Mouse (Mus musculus): ENCODE data around the gene Wdtc1. TPM values are rescaled to one million over a fixed set of nuclear protein-coding genes. Genes with fewer than 3 reads are reported as not detected.

Gene Wdtc1
- polyA plus RNA-seq, 1 experiment from 2014 or later, result 21.8 TPM

GRCm38 (mm10) chr4:133269596-133269995 lies 83.7 kb downstream of the Wdtc1 start:
- Histone ChIP-seq H3K4me2 (replicated peaks) (no peak overlapping the region), H3K36me3 (peaks cover 64% of the 10 kb centered on the region), H3K9me3 (0 out of 2 replicates have a peak, but pooled peaks cover 1% of the 10 kb centered on the region), H3K4me1 (replicated peaks) (no peaks in the 10 kb centered on the region), H3K27me3 (no peaks in the 10 kb centered on the region), H3K9ac (replicated peaks) (no peak overlapping the region), H3K4me3 (replicated peaks) (no peak overlapping the region), H3K27ac (no peak overlapping the region)
- ATAC-seq, result no peak
- WGBS, result 95% methylated on average over 3 of the region's 3 CpGs

GRCm38 (mm10) chr4:133268931-133269330 lies 84.3 kb downstream of the Wdtc1 start:
- no peak overlapping the region for H3K4me3 ChIP-seq (replicated peaks)
- H3K27ac ChIP-seq, result no peak overlapping the region
- 0 out of 2 replicates have a peak, but pooled peaks cover 7% of the 10 kb centered on the region for H3K9me3 ChIP-seq
- no peaks in the 10 kb centered on the region for H3K4me1 ChIP-seq (replicated peaks)
- no peak overlapping the region for H3K9ac ChIP-seq (replicated peaks)
- no peak for ATAC-seq
- H3K27me3 ChIP-seq, result no peaks in the 10 kb centered on the region
- peaks cover 71% of the 10 kb centered on the region for H3K36me3 ChIP-seq
- 95% methylated on average over 3 of the region's 3 CpGs for WGBS
- no peak overlapping the region for H3K4me2 ChIP-seq (replicated peaks)

GRCm38 (mm10) chr4:133266248-133266880 lies 86.9 kb downstream of the Wdtc1 start:
- no peak overlapping the region for H3K9ac ChIP-seq (replicated peaks)
- H3K9me3 ChIP-seq, result 0 out of 2 replicates have a peak, but pooled peaks cover 7% of the 10 kb centered on the region
- no peak overlapping the region for H3K4me2 ChIP-seq (replicated peaks)
- no peaks in the 10 kb centered on the region for H3K27me3 ChIP-seq
- H3K27ac ChIP-seq, result no peak overlapping the region
- H3K36me3 ChIP-seq, result peaks cover 81% of the 10 kb centered on the region
- 96% methylated on average over 12 of the region's 12 CpGs for WGBS
- ATAC-seq, result no peak
- no peaks in the 10 kb centered on the region for H3K4me1 ChIP-seq (replicated peaks)
- no peak overlapping the region for H3K4me3 ChIP-seq (replicated peaks)

DNA sequence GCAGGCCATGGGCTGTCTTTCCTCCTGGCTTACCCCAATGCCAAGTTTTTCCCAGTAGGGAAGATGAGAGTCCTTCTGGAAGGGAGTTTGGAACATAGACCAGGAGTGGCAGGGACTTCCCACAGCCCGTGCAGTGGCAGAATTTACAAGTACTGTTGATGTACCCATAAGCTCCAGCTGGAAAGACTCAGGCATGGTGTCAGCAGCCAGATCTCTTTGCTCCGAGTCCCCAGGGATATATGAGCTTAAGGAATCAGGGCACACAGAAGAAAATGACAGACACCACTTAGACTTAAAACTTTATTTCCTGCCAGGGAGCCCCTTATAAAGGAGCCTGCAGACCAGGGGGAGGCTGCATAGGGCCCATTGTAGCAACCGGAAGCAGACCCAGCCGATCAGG lies 87.5 kb downstream of the Wdtc1 start:
- Histone ChIP-seq H3K4me1 (replicated peaks) (no peaks in the 10 kb centered on the region), H3K4me2 (replicated peaks) (no peak overlapping the region), H3K27me3 (no peaks in the 10 kb centered on the region), H3K9ac (replicated peaks) (no peak overlapping the region), H3K4me3 (replicated peaks) (no peak overlapping the region), H3K27ac (no peak overlapping the region), H3K9me3 (0 out of 2 replicates have a peak, but pooled peaks cover 7% of the 10 kb centered on the region), H3K36me3 (peaks cover 77% of the 10 kb centered on the region)
- no peak for ATAC-seq
- WGBS, result 95% methylated on average over 4 of the region's 4 CpGs

GRCm38 (mm10) chr4:133265297-133265696 lies 88.0 kb downstream of the Wdtc1 start:
- no peak overlapping the region for H3K9ac ChIP-seq (replicated peaks)
- WGBS, result 96% methylated on average over 3 of the region's 3 CpGs
- H3K27ac ChIP-seq, result no peak overlapping the region
- no peak for ATAC-seq
- H3K4me2 ChIP-seq (replicated peaks), result no peak overlapping the region
- no peaks in the 10 kb centered on the region for H3K4me1 ChIP-seq (replicated peaks)
- H3K9me3 ChIP-seq, result 0 out of 2 replicates have a peak, but pooled peaks cover 7% of the 10 kb centered on the region
- H3K27me3 ChIP-seq, result no peaks in the 10 kb centered on the region
- H3K4me3 ChIP-seq (replicated peaks), result no peak overlapping the region
- H3K36me3 ChIP-seq, result peaks cover 74% of the 10 kb centered on the region

- no peak overlapping the region for H3K4me2 ChIP-seq (replicated peaks)
- H3K9me3 ChIP-seq, result 0 out of 2 replicates have a peak, but pooled peaks cover 7% of the 10 kb centered on the region
- no peak overlapping the region for H3K9ac ChIP-seq (replicated peaks)
- H3K27me3 ChIP-seq, result no peaks in the 10 kb centered on the region
- no peak overlapping the region for H3K4me3 ChIP-seq (replicated peaks)
- no peak for ATAC-seq
- peaks cover 67% of the 10 kb centered on the region for H3K36me3 ChIP-seq
- 100% methylated on average over 2 of the region's 2 CpGs for WGBS
- H3K27ac ChIP-seq, result no peak overlapping the region
- no peaks in the 10 kb centered on the region for H3K4me1 ChIP-seq (replicated peaks)
These were observed 88.7 kb downstream of the Wdtc1 start for GRCm38 (mm10) chr4:133264559-133264958.

- H3K36me3 ChIP-seq, result peaks cover 59% of the 10 kb centered on the region
- WGBS, result 98% methylated on average over 5 of the region's 5 CpGs
- 0 out of 2 replicates have a peak, but pooled peaks cover 7% of the 10 kb centered on the region for H3K9me3 ChIP-seq
- H3K4me1 ChIP-seq (replicated peaks), result no peaks in the 10 kb centered on the region
- no peak overlapping the region for H3K27ac ChIP-seq
- H3K4me2 ChIP-seq (replicated peaks), result no peak overlapping the region
- H3K9ac ChIP-seq (replicated peaks), result no peak overlapping the region
- ATAC-seq, result no peak
- H3K4me3 ChIP-seq (replicated peaks), result no peak overlapping the region
- no peaks in the 10 kb centered on the region for H3K27me3 ChIP-seq
These were observed 89.5 kb downstream of the Wdtc1 start for GRCm38 (mm10) chr4:133263756-133264155.

- H3K9ac ChIP-seq (replicated peaks), result no peak within 1 kb of the TSS
- no peak for ATAC-seq
- WGBS, result 44% methylated on average over 7 of the region's 7 CpGs
These were observed 90.4 kb downstream of the Wdtc1 start, which contains the start of gene Sytl1 for GRCm38 (mm10) chr4:133262882-133263281. Gene Sytl1 (minus strand): TSS chr4:133263113.

DNA sequence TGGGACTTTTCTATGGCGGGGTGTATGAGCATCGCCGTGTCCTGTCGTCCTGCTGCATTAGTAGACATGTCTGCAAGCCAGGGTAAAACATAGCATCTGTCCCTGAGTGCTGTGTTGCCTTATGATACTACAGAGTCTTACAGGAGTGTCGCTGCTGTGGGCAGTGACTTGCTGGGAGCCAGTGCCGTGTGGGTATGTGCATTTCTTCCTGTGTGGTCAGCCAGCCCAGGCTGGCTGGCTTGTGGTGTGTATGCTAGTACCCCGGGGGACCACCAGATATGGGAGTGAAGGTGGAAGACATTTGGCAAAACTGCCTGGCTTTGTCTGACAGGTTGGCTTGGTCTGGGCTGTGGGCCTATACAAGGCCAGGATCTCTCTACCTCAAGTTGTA lies 90.9 kb downstream of the Wdtc1 start:
- Histone ChIP-seq H3K27me3 (peaks cover 8% of the 10 kb centered on the region), H3K4me3 (replicated peaks) (no peak overlapping the region), H3K9ac (replicated peaks) (no peak overlapping the region), H3K9me3 (0 out of 2 replicates have a peak, but pooled peaks cover 7% of the 10 kb centered on the region), H3K27ac (no peak overlapping the region), H3K36me3 (peaks cover 45% of the 10 kb centered on the region), H3K4me1 (replicated peaks) (no peaks in the 10 kb centered on the region), H3K4me2 (replicated peaks) (no peak overlapping the region)
- no peak for ATAC-seq
- 70% methylated on average over 7 of the region's 7 CpGs for WGBS

More at GRCm38 (mm10) chr4:133262882-133263281, 90.4 kb downstream of the Wdtc1 start, which contains the start of gene Sytl1:
- H3K27me3 ChIP-seq, result 0 out of 2 replicates have a peak, but pooled peaks cover 3% of the 10 kb centered on the region
- no peaks in the 10 kb centered on the region for H3K4me1 ChIP-seq (replicated peaks)
- H3K27ac ChIP-seq, result no peak within 1 kb of the TSS
- no peak within 1 kb of the TSS for H3K4me3 ChIP-seq (replicated peaks)
- H3K9me3 ChIP-seq, result 0 out of 2 replicates have a peak, but pooled peaks cover 7% of the 10 kb centered on the region
- peaks cover 50% of the 10 kb centered on the region for H3K36me3 ChIP-seq
- H3K4me2 ChIP-seq (replicated peaks), result no peak within 1 kb of the TSS

- H3K4me2 ChIP-seq (replicated peaks), result no peak overlapping the region
- no peak for ATAC-seq
- H3K27me3 ChIP-seq, result peaks cover 13% of the 10 kb centered on the region
- no peaks in the 10 kb centered on the region for H3K4me1 ChIP-seq (replicated peaks)
- no peak overlapping the region for H3K27ac ChIP-seq
- WGBS, result 57% methylated on average over 10 of the region's 10 CpGs
- H3K9ac ChIP-seq (replicated peaks), result no peak overlapping the region
- H3K9me3 ChIP-seq, result 0 out of 2 replicates have a peak, but pooled peaks cover 7% of the 10 kb centered on the region
- H3K36me3 ChIP-seq, result peaks cover 39% of the 10 kb centered on the region
- no peak overlapping the region for H3K4me3 ChIP-seq (replicated peaks)
These were observed 91.5 kb downstream of the Wdtc1 start for GRCm38 (mm10) chr4:133261641-133262374.

DNA sequence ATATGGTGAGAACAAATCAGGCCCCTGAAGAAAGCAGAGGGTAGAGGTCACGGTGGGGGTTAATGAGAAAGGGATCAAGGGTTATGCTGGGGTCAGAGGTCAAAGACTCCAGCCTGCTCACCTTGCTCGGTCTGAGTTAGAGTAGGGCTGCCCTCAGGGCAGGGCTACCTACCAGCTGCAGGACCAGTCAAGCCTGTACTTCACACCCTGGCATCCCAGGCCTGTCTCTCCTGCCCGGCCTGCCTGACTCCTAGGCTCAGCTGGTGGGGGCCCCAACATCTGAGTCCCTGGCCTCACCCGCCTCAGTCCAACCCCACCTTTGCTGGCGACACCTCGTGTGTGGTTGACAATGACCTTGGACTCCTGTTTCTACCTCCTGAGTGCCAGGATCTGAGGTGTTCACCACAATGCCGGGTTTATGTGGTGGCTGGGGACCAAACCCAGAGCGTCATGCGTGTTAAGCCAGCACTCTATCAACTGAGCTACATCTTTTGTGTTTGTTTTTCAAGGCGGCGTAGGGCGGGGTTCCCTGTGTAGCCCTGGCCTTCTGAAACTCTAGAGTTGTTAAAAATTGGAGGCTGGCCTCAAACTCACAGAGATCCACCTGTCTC lies 95.4 kb downstream of the Wdtc1 start:
- Histone ChIP-seq H3K9ac (replicated peaks) (no peak overlapping the region), H3K9me3 (no peaks in the 10 kb centered on the region), H3K4me3 (replicated peaks) (no peak overlapping the region), H3K4me1 (replicated peaks) (no peaks in the 10 kb centered on the region), H3K27me3 (peaks cover 43% of the 10 kb centered on the region), H3K27ac (no peak overlapping the region), H3K4me2 (replicated peaks) (no peak overlapping the region), H3K36me3 (peaks cover under 1% of the 10 kb centered on the region; the same call in 1 of the 2 replicates)
- WGBS, result 85% methylated on average over 12 of the region's 12 CpGs
- no peak for ATAC-seq

- WGBS, result 35% methylated on average over 12 of the region's 12 CpGs
- H3K9ac ChIP-seq (replicated peaks), result no peak overlapping the region
- H3K9me3 ChIP-seq, result no peaks in the 10 kb centered on the region
- no peak overlapping the region for H3K4me3 ChIP-seq (replicated peaks)
- H3K27me3 ChIP-seq, result peaks cover 50% of the 10 kb centered on the region
- no peak overlapping the region for H3K27ac ChIP-seq
- ATAC-seq, result no peak
- H3K36me3 ChIP-seq, result no peaks in the 10 kb centered on the region
- no peaks in the 10 kb centered on the region for H3K4me1 ChIP-seq (replicated peaks)
- no peak overlapping the region for H3K4me2 ChIP-seq (replicated peaks)
These were observed 96.1 kb downstream of the Wdtc1 start for GRCm38 (mm10) chr4:133257230-133257629.
